In genomic region chr5:32593793-32594192, GRCm38 (mm10) we compare ENCODE assay signal across 11 mouse cellular contexts. TPM values are rescaled to one million over a fixed set of nuclear protein-coding genes. Genes with fewer than 3 reads are reported as not detected.
A peak's percentile ranks its signal among the peaks of the same experiment; 100 is the strongest.
DNase-seq lines count a peak whose midpoint lies in the region; ATAC-seq lines count a peak whose summit lies in the region.
"Had no signal": no experiment of that assay in that cellular context is flagged by ENCODE, and none has a peak within 500 bp of the region (broad histone marks: within the 10 kb centered on the region; RNA-seq: fewer than 3 reads in every experiment).

No protein-coding gene starts in this region.

- H3K36me3 ChIP-seq in heart, embryonic 11.5 days (ENCODE audit: control insufficient read depth, insufficient read depth, low read length) = no peaks in the 10 kb centered on the region
- no peaks in the 10 kb centered on the region for H3K36me3 ChIP-seq in splenic B cell, adult 2 months (ENCODE audit: control insufficient read depth, insufficient read depth, low read length, poor library complexity, severe bottlenecking)
- H3K36me3 ChIP-seq in limb, embryonic 10.5 days = no peaks in the 10 kb centered on the region
- H3K36me3 ChIP-seq in intestine, embryonic 16.5 days (ENCODE audit: control insufficient read depth, insufficient read depth, low read length) = no peaks in the 10 kb centered on the region
- H3K36me3 ChIP-seq: heart, embryonic 15.5 days; lung, embryonic 15.5 days had no signal

- H3K9me3 ChIP-seq in heart, embryonic 11.5 days (replicated peaks; ENCODE audit: control insufficient read depth, low read length) = no peaks in the 10 kb centered on the region
- H3K9me3 ChIP-seq in limb, embryonic 10.5 days (replicated peaks) = no peaks in the 10 kb centered on the region
- no peaks in the 10 kb centered on the region for H3K9me3 ChIP-seq in intestine, embryonic 16.5 days (ENCODE audit: control insufficient read depth, low read length)
- H3K9me3 ChIP-seq: heart, embryonic 15.5 days; lung, embryonic 15.5 days had no signal

- no peak for ATAC-seq in heart, embryonic 11.5 days (replicated peaks; ENCODE audit: insufficient number of reproducible peaks, low FRiP score, low TSS enrichment)
- no peak for ATAC-seq in intestine, embryonic 16.5 days

- no peak overlapping the region for H3K9ac ChIP-seq in heart, embryonic 11.5 days (ENCODE audit: low read depth, low read length)
- H3K9ac ChIP-seq in intestine, embryonic 16.5 days (ENCODE audit: low read depth, low read length) = no peak overlapping the region
- H3K9ac ChIP-seq: heart, embryonic 15.5 days; lung, embryonic 15.5 days had no signal

- H3K27me3 ChIP-seq in heart, embryonic 11.5 days (ENCODE audit: control insufficient read depth, insufficient read depth, low read length) = no peaks in the 10 kb centered on the region
- no peaks in the 10 kb centered on the region for H3K27me3 ChIP-seq in splenic B cell, adult 2 months (ENCODE audit: control insufficient read depth, insufficient read depth, low read length, poor library complexity, severe bottlenecking)
- no peaks in the 10 kb centered on the region for H3K27me3 ChIP-seq in limb, embryonic 10.5 days (ENCODE audit: low read depth, poor library complexity, severe bottlenecking)
- H3K27me3 ChIP-seq in intestine, embryonic 16.5 days (replicated peaks; ENCODE audit: control insufficient read depth, insufficient read depth, low read length) = no peaks in the 10 kb centered on the region
- H3K27me3 ChIP-seq: heart, embryonic 15.5 days; lung, embryonic 15.5 days had no signal

- H3K4me2 ChIP-seq in heart, embryonic 11.5 days = no peak overlapping the region
- no peak overlapping the region for H3K4me2 ChIP-seq in intestine, embryonic 16.5 days (ENCODE audit: low read depth, low read length)
- H3K4me2 ChIP-seq: heart, embryonic 15.5 days; lung, embryonic 15.5 days had no signal

- no peak overlapping the region for H3K4me3 ChIP-seq in heart, embryonic 11.5 days (ENCODE audit: low read depth, low read length)
- no peak overlapping the region for H3K4me3 ChIP-seq in limb, embryonic 10.5 days
- H3K4me3 ChIP-seq in intestine, embryonic 16.5 days (ENCODE audit: low read length) = no peak overlapping the region
- H3K4me3 ChIP-seq: heart, embryonic 15.5 days; lung, embryonic 15.5 days had no signal

- H3K4me1 ChIP-seq in heart, embryonic 11.5 days (ENCODE audit: control insufficient read depth, insufficient read depth, low read length) = no peaks in the 10 kb centered on the region
- no peaks in the 10 kb centered on the region for H3K4me1 ChIP-seq in limb, embryonic 10.5 days
- no peaks in the 10 kb centered on the region for H3K4me1 ChIP-seq in intestine, embryonic 16.5 days (ENCODE audit: control insufficient read depth, insufficient read depth, low read length)
- H3K4me1 ChIP-seq: heart, embryonic 15.5 days; lung, embryonic 15.5 days had no signal

- peak; percentile 29 for DNase-seq in heart, postnatal 4 days
- peak; percentile 49 for DNase-seq in thymus, postnatal 0 days (ENCODE audit: low spot score)
- DNase-seq in thymus, postnatal 36 days = no peak
- DNase-seq in c-Kit-positive CD71-negative TER-119-negative erythroid progenitor cells, embryonic 14.5 days (ENCODE audit: low read depth) = peak; percentile 38
- peak; percentile 67 for DNase-seq in splenic B cell, adult 2 months (ENCODE audit: low read depth, low spot score)
- no peak for DNase-seq in limb, embryonic 10.5 days (ENCODE audit: low spot score)
- DNase-seq: right cerebral cortex, postnatal 14 days had no signal

- no peak overlapping the region for H3K27ac ChIP-seq in heart, embryonic 11.5 days (ENCODE audit: low read depth, low read length)
- H3K27ac ChIP-seq in limb, embryonic 10.5 days = no peak overlapping the region
- H3K27ac ChIP-seq in intestine, embryonic 16.5 days (ENCODE audit: low read length) = no peak overlapping the region

- WGBS in heart, embryonic 11.5 days (ENCODE audit: insufficient replicate concordance) = 22% methylated on average over 4 of the region's 4 CpGs
- WGBS in limb, embryonic 10.5 days = 31% methylated on average over 4 of the region's 4 CpGs
- 22% methylated on average over 4 of the region's 4 CpGs for WGBS in intestine, embryonic 16.5 days

RNA-seq across cellular contexts. Expression of gene Yes1, which starts 17.2 kb away (rescaled TPM):
- total RNA-seq in heart, postnatal 4 days (2021) = 10 to 100 TPM; 32.1 to 34.0 TPM
- 26.2 and 27.4 TPM in 2 replicates for polyA plus RNA-seq in heart, embryonic 11.5 days (2014; fragmentation: Nextera tagmentation; extraction: Ambion mirVana)
- 6.0 and 6.5 TPM in 2 replicates for polyA plus RNA-seq in thymus, postnatal 0 days (2015; fragmentation: Nextera tagmentation; extraction: Ambion mirVana)
- 33.7 and 35.7 TPM in 2 replicates for polyA plus RNA-seq in limb, embryonic 10.5 days (2016; fragmentation: Nextera tagmentation; extraction: Ambion mirVana)
- 26.9 and 30.1 TPM in 2 replicates for polyA plus RNA-seq in intestine, embryonic 16.5 days (2015; fragmentation: Nextera tagmentation; extraction: Ambion mirVana)

Comparison
In these comparisons a context has a peak if more than half of its experiments do, and no peak if none do; other contexts are left out.
1. DNase-seq: peak in heart, postnatal 4 days (single experiment), thymus, postnatal 0 days (single experiment), c-Kit-positive CD71-negative TER-119-negative erythroid progenitor cells, embryonic 14.5 days (single experiment) and splenic B cell, adult 2 months (single experiment); none in thymus, postnatal 36 days (0 of 2) and limb, embryonic 10.5 days (single experiment).